Mouse (Mus musculus): Measurements from ENCODE around the gene Pde4d. TPM values are rescaled to one million over a fixed set of nuclear protein-coding genes. Genes with fewer than 3 reads are reported as not detected.

Gene Pde4d
- polyA plus RNA-seq (2015; fragmentation: Nextera tagmentation; extraction: Ambion mirVana): 13.0 and 14.3 TPM in 2 replicates

DNA sequence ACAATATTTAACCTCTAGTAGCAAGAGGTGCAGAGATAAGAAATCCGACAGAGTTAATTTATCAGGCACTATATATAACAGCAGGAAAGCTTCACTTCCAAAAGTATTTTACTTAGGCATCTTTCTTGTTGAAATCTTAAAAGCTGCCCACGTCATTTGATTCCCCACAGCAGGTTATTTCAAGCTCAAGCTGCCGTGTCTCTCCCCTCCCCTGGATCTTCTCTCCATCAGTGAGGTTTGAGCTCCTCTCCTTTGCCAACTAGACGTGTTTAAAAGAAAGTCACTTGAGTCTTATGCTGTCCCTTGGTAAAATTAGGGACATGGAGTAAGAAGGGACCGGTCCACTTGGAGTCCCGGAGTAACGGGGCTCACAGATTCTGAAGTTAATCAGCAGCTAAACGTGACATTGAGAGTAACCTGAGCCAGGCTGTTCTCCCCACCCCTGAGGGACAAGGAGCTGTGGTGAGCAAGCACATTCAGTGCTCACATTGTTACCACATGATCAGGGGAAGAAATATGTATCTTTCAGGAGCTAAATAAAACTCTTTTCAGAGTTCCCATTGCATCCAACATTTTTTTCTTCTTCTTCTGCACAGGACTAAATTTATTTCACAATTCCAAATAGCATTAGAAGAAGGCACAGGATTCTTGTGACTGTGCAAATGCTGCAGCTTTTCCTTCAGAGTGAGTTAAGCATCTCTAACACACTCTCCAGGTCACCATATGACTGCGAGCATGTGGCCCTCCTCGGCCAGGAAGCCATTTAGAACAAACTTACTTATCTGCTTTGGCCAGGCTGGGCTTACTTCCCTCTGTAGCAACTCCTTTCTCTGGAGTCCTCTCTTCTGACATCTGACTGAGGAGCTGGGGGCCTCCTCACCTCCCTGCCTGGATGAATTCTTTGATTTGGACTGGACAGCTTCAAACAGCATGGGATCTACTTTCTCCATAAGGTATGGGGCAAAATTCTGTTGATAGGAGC is at the start of gene Pde4d:
Pde4d (plus strand) TSS at position 833 of the 982 bp plus-strand sequence.
- no peak for TF ChIP-seq CTCF (IDR thresholded peaks at IDR 0.05; ENCODE audit: low read depth)
- no peak for TF ChIP-seq EP300 (optimal IDR thresholded peaks at IDR 0.05)
- H3K4me3 ChIP-seq (ENCODE audit: low read depth, low read length): no peak within 1 kb of the TSS
- peak; percentile 38; the same call in 1 of the 2 replicates for ATAC-seq (ENCODE audit: low FRiP score, low TSS enrichment)
- H3K4me1 ChIP-seq (replicated peaks; ENCODE audit: control insufficient read depth, insufficient read depth): no peaks in the 10 kb centered on the region
- peak; percentile 28 for DNase-seq (ENCODE audit: low spot score)
- no peaks in the 10 kb centered on the region for H3K9me3 ChIP-seq (ENCODE audit: control insufficient read depth, low read length)
- H3K36me3 ChIP-seq (ENCODE audit: control insufficient read depth, insufficient read depth, low read length): no peaks in the 10 kb centered on the region
- H3K4me2 ChIP-seq (replicated peaks; ENCODE audit: low read depth): 0 out of 2 replicates have a peak within 1 kb of the TSS, but pooled peaks have one; percentile 2
- WGBS: 17% methylated on average over 10 of the region's 10 CpGs
- peak within 1 kb of the TSS; percentile 37; the same call in 1 of the 2 replicates for H3K27ac ChIP-seq (replicated peaks)
- H3K9ac ChIP-seq (ENCODE audit: low read length): no peak within 1 kb of the TSS
- H3K27me3 ChIP-seq (ENCODE audit: control insufficient read depth, insufficient read depth, low read length): no peaks in the 10 kb centered on the region

DNA sequence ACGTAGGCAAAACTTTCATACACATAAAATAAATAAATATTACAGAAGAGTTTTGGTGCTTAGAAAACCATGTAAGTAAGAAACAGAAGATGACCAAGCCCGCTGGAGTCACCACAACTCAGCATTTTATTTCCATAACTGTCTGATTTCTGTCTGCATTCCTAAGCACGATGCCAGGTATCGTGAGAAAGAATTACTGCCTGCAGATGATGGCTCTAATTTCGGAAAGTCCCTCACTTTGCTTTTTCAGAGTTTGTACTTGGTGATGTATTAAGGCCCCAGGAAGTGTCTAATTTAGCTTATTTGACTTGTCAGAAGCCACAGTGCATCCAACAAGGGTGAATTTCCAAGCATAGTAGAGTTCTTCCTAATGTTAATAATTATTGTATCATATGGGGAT is 46.6 kb upstream of the Pde4d start:
- Histone ChIP-seq H3K4me2 (replicated peaks; ENCODE audit: low read depth) (no peak overlapping the region), H3K4me3 (ENCODE audit: low read depth, low read length) (no peak overlapping the region), H3K4me1 (replicated peaks; ENCODE audit: control insufficient read depth, insufficient read depth) (no peaks in the 10 kb centered on the region), H3K36me3 (ENCODE audit: control insufficient read depth, insufficient read depth, low read length) (no peaks in the 10 kb centered on the region), H3K9me3 (ENCODE audit: control insufficient read depth, low read length) (no peaks in the 10 kb centered on the region), H3K27ac (replicated peaks) (no peak overlapping the region), H3K27me3 (ENCODE audit: control insufficient read depth, insufficient read depth, low read length) (no peaks in the 10 kb centered on the region), H3K9ac (ENCODE audit: low read length) (no peak overlapping the region)
- DNase-seq (ENCODE audit: low spot score): no peak
- no peak for ATAC-seq (ENCODE audit: low FRiP score, low TSS enrichment)
- TF ChIP-seq EP300 (optimal IDR thresholded peaks at IDR 0.05) (no peak), CTCF (IDR thresholded peaks at IDR 0.05; ENCODE audit: low read depth) (no peak)
- 85% methylated on average over 5 of the region's 5 CpGs for WGBS

DNA sequence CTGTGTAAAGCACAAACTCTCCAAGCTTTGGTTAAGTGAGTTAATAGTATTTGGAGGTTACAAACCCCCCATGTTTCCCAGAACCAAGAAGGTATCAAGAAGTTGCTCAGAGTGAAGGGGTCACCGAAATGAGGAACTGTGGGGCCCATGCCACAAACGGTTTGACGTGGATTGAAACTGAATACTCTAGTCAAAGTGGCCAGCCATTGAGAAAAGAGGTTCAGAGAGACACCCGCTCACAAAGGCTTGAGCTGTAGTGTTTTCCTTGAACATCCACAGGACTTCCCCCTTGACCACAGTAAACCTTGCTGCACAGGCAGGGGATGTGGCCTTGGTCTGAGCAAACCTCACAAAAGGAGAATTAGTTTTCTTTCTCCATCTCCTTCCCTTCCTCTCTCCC is 45.4 kb upstream of the Pde4d start:
- Histone ChIP-seq H3K27ac (replicated peaks) (no peak overlapping the region), H3K4me3 (ENCODE audit: low read depth, low read length) (no peak overlapping the region), H3K27me3 (ENCODE audit: control insufficient read depth, insufficient read depth, low read length) (no peaks in the 10 kb centered on the region), H3K4me2 (replicated peaks; ENCODE audit: low read depth) (no peak overlapping the region), H3K4me1 (replicated peaks; ENCODE audit: control insufficient read depth, insufficient read depth) (no peaks in the 10 kb centered on the region), H3K9ac (ENCODE audit: low read length) (no peak overlapping the region), H3K9me3 (ENCODE audit: control insufficient read depth, low read length) (no peaks in the 10 kb centered on the region), H3K36me3 (ENCODE audit: control insufficient read depth, insufficient read depth, low read length) (no peaks in the 10 kb centered on the region)
- ATAC-seq (ENCODE audit: low FRiP score, low TSS enrichment): no peak
- no peak for DNase-seq (ENCODE audit: low spot score)
- no peak for TF ChIP-seq EP300 (optimal IDR thresholded peaks at IDR 0.05)
- no peak for TF ChIP-seq CTCF (IDR thresholded peaks at IDR 0.05; ENCODE audit: low read depth)
- 87% methylated on average over 4 of the region's 4 CpGs for WGBS

- Histone ChIP-seq H3K36me3 (ENCODE audit: control insufficient read depth, insufficient read depth, low read length) (no peaks in the 10 kb centered on the region), H3K4me1 (replicated peaks; ENCODE audit: control insufficient read depth, insufficient read depth) (no peaks in the 10 kb centered on the region), H3K9ac (ENCODE audit: low read length) (no peak overlapping the region), H3K9me3 (ENCODE audit: control insufficient read depth, low read length) (no peaks in the 10 kb centered on the region), H3K4me2 (replicated peaks; ENCODE audit: low read depth) (no peak overlapping the region), H3K27ac (replicated peaks) (no peak overlapping the region), H3K4me3 (ENCODE audit: low read depth, low read length) (no peak overlapping the region), H3K27me3 (ENCODE audit: control insufficient read depth, insufficient read depth, low read length) (no peaks in the 10 kb centered on the region)
- TF ChIP-seq EP300 (optimal IDR thresholded peaks at IDR 0.05) (no peak), CTCF (IDR thresholded peaks at IDR 0.05; ENCODE audit: low read depth) (no peak)
- ATAC-seq (ENCODE audit: low FRiP score, low TSS enrichment) (no peak), DNase-seq (ENCODE audit: low spot score) (no peak)
- WGBS: 81% methylated on average over 2 of the region's 2 CpGs
Observed at GRCm38 (mm10) chr13:108415464-108415863, 34.3 kb upstream of the Pde4d start.

DNA sequence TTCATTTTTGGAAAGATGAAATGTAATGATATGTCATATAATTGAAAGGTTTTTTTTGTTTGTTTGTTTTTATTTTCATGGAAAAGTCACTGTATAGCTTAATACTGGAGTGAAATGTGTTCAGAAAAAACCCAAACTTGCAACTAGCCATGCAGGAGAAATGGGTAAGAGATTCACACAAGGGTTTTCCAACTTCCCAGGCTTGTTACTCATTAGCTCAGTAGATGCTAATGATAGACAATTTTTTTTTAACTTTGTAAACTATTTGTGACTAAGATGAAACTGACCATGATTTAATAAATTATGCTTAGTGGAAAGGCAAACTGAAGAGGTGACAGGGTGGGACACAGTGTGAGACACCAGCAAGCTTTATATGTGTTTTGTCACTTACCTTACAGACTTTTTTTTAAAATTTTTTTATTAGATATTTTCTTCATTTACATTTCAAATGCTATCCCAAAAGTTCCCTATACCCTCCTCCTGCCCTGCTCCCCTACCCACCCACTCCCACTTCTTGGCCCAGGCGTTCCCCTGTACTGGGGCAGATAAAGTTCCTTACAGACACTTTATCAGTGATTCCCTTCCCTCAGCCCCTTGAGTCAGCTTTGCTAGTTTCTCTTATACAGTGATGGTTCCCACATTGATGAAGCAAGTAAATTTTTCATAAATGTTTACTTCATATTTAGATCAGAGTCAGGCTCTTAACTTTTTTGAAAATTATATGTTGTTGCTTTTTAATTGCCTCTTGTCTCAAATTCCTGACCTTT is 30.8 kb upstream of the Pde4d start:
- no peak for TF ChIP-seq EP300 (optimal IDR thresholded peaks at IDR 0.05)
- no peak for TF ChIP-seq CTCF (IDR thresholded peaks at IDR 0.05; ENCODE audit: low read depth)
- H3K36me3 ChIP-seq (ENCODE audit: control insufficient read depth, insufficient read depth, low read length): no peaks in the 10 kb centered on the region
- ATAC-seq (ENCODE audit: low FRiP score, low TSS enrichment) (no peak), DNase-seq (ENCODE audit: low spot score) (no peak)
- 61% methylated on average over 1 of the region's 1 CpGs for WGBS
- no peaks in the 10 kb centered on the region for H3K27me3 ChIP-seq (ENCODE audit: control insufficient read depth, insufficient read depth, low read length)
- H3K9me3 ChIP-seq (ENCODE audit: control insufficient read depth, low read length): no peaks in the 10 kb centered on the region
- H3K27ac ChIP-seq (replicated peaks): no peak overlapping the region
- H3K4me1 ChIP-seq (replicated peaks; ENCODE audit: control insufficient read depth, insufficient read depth): no peaks in the 10 kb centered on the region
- H3K4me3 ChIP-seq (ENCODE audit: low read depth, low read length): no peak overlapping the region
- H3K4me2 ChIP-seq (replicated peaks; ENCODE audit: low read depth): no peak overlapping the region
- H3K9ac ChIP-seq (ENCODE audit: low read length): no peak overlapping the region

Measured in stomach, postnatal 0 days (tissue).